Mouse (Mus musculus): Measurements from ENCODE around the gene Als2cr12. TPM values are rescaled to one million over a fixed set of nuclear protein-coding genes. Genes with fewer than 3 reads are reported as not detected.
"Not testable (repeated sequence)": the region's sequence is repeated elsewhere in the genome, so short reads cannot be mapped to it uniquely, and the experiment has no call there.

Als2cr12 gene
- polyA plus RNA-seq, 1 experiment from 2014 or later: not detected

DNA sequence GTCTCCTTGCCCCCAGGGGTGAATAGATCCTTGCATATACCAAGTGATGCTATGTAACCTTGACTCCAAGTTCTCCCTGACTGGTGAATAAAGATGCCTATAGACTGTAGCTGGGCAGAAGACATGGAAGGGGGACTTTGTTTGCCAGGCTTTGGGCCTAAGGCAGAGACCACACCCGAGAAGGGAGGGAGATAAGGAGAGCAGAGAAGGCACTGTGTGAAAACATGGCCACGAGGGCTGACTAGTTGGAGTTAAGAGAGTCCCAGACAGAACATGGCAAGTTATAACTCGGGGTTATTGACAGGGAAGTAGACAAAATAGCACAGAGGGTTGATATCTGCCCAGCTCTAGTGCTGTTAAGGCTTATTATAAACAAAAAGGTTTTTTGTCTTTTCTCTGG lies 4.2 kb upstream of the Als2cr12 start:
- Histone ChIP-seq H3K9ac (replicated peaks) (no peak overlapping the region), H3K36me3 (no peaks in the 10 kb centered on the region), H3K4me1 (no peaks in the 10 kb centered on the region), H3K27me3 (no peaks in the 10 kb centered on the region), H3K4me3 (no peak overlapping the region), H3K9me3 (no peaks in the 10 kb centered on the region), H3K27ac (replicated peaks) (no peak overlapping the region), H3K4me2 (replicated peaks) (no peak overlapping the region)
- 72% methylated on average over 3 of the region's 3 CpGs for WGBS
- ATAC-seq (ENCODE audit: low FRiP score, low read depth): no peak

- WGBS: 90% methylated on average over 4 of the region's 4 CpGs
- no peaks in the 10 kb centered on the region for H3K9me3 ChIP-seq
- no peaks in the 10 kb centered on the region for H3K36me3 ChIP-seq
- no peak for ATAC-seq (ENCODE audit: low FRiP score, low read depth)
- H3K9ac ChIP-seq (replicated peaks): no peak overlapping the region
- no peak overlapping the region for H3K4me2 ChIP-seq (replicated peaks)
- H3K27ac ChIP-seq (replicated peaks): no peak overlapping the region
- no peaks in the 10 kb centered on the region for H3K27me3 ChIP-seq
- H3K4me1 ChIP-seq: no peaks in the 10 kb centered on the region
- no peak overlapping the region for H3K4me3 ChIP-seq
Observed at GRCm38 (mm10) chr1:58698781-58699180, 3.0 kb upstream of the Als2cr12 start.

DNA sequence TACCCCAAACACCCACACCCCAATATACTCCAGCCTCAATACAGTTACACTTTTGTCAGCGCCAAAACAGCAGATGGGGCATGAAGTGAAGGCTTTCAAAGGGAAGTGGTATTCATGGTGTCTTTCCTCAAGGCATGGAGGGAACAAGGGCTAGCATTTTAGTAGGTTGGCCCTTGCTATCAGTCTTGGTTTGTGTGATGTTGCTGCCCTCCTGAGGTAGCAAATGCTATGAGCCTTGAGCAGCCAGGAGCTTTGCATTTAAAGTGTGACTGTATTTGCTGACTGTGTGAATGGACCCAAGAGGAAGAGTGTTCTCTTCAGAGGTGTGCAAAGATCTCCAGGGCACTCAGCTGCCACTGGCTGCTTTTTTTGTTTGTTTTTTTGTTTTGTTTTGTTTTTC lies 1.8 kb upstream of the Als2cr12 start:
- not testable (repeated sequence) for H3K4me2 ChIP-seq (replicated peaks); H3K27me3 ChIP-seq; H3K4me1 ChIP-seq; H3K4me3 ChIP-seq; H3K9me3 ChIP-seq; H3K27ac ChIP-seq (replicated peaks); ATAC-seq (ENCODE audit: low FRiP score, low read depth); H3K9ac ChIP-seq (replicated peaks); H3K36me3 ChIP-seq
- 71% methylated on average over 1 of the region's 1 CpGs for WGBS

- H3K9me3 ChIP-seq: no peaks in the 10 kb centered on the region
- no peak overlapping the region for H3K9ac ChIP-seq (replicated peaks)
- H3K4me1 ChIP-seq: no peaks in the 10 kb centered on the region
- no peak overlapping the region for H3K27ac ChIP-seq (replicated peaks)
- H3K4me2 ChIP-seq (replicated peaks): no peak overlapping the region
- H3K4me3 ChIP-seq: no peak overlapping the region
- no peaks in the 10 kb centered on the region for H3K36me3 ChIP-seq
- ATAC-seq (ENCODE audit: low FRiP score, low read depth): no peak
- WGBS: 77% methylated on average over 1 of the region's 1 CpGs
- H3K27me3 ChIP-seq: no peaks in the 10 kb centered on the region
Observed at GRCm38 (mm10) chr1:58693696-58694095, 2.1 kb downstream of the Als2cr12 start.

- H3K36me3 ChIP-seq; H3K4me1 ChIP-seq; H3K9ac ChIP-seq (replicated peaks); H3K4me2 ChIP-seq (replicated peaks); H3K27me3 ChIP-seq; H3K4me3 ChIP-seq; ATAC-seq (ENCODE audit: low FRiP score, low read depth); H3K9me3 ChIP-seq; H3K27ac ChIP-seq (replicated peaks): not testable (repeated sequence)
- 85% methylated on average over 1 of the region's 1 CpGs for WGBS
Observed at GRCm38 (mm10) chr1:58691718-58692117, 4.1 kb downstream of the Als2cr12 start.

DNA sequence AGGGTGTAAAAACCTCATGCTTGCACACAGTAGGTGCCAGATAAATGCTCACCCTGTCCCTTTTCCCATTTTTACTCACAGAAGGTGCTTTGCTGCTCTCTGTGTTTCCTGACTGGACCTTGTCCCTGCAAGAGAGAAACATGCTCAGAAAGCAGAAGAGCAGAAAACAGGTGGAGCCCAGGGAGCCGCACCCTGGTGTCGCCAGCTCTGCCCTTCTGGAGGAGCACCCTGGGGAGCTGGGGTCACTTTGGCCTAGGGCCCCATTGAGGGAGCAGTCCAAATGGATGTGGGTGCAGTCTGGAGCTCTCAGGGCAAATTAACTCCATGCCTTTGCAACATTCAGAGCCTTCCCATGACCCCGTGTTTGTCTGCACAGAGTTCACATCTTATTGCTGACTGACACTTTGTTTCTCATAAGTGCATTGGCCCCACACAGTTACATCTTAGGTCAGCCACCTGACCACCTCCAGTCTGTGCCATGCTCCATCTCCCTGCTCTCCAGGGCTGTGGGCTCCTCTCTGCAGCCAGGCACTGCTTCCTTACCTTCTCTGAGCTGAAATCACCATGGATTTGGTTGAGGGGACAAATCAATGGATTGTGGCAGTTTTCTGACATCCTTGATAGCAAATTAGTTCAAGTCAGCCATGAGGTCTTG lies 4.8 kb downstream of the Als2cr12 start:
- not testable (repeated sequence) for H3K4me1 ChIP-seq; H3K27ac ChIP-seq (replicated peaks); ATAC-seq (ENCODE audit: low FRiP score, low read depth); H3K9ac ChIP-seq (replicated peaks); H3K27me3 ChIP-seq; H3K4me2 ChIP-seq (replicated peaks); H3K4me3 ChIP-seq; H3K36me3 ChIP-seq; H3K9me3 ChIP-seq
- 64% methylated on average over 3 of the region's 3 CpGs for WGBS

DNA sequence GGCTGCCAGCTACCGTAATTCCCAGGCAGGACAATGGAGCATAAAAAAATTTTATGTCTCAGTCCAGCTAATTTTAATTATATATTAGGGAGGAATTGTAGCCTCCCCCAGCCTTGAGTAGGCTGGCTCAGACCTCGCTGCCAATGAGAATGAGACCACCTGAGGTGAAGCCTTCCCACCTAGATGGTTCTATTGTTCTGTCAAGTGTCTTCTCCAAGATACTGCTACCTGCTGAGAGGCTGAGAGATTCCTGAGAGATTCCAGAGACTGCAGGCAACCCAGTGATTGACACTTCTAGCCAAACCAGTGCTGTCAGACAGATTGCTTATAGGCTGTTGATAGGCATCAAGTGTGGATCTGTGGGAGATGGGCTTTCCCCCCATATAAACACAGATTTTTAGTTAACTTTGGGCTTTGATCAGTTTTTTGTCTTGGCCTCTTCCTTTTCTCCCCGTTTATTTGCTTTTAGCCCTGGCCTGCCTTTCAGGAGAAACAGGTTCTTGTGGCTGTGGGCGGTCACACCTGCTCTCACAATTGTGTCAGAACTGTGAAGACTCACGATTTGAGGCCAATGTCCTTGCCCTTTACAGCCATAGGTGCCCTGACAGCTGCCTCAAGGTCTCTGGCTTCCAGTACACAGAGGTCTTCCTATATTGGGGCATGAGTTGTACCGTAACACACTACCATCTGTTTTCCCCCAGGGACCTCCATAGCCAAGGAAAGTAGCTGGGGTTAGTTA lies 5.6 kb downstream of the Als2cr12 start:
- Histone ChIP-seq H3K36me3 (no peaks in the 10 kb centered on the region), H3K9me3 (no peaks in the 10 kb centered on the region), H3K27ac (replicated peaks) (no peak overlapping the region), H3K4me2 (replicated peaks) (no peak overlapping the region), H3K27me3 (no peaks in the 10 kb centered on the region), H3K4me3 (no peak overlapping the region), H3K9ac (replicated peaks) (no peak overlapping the region), H3K4me1 (no peaks in the 10 kb centered on the region)
- no peak for ATAC-seq (ENCODE audit: low FRiP score, low read depth)
- 72% methylated on average over 6 of the region's 6 CpGs for WGBS

DNA sequence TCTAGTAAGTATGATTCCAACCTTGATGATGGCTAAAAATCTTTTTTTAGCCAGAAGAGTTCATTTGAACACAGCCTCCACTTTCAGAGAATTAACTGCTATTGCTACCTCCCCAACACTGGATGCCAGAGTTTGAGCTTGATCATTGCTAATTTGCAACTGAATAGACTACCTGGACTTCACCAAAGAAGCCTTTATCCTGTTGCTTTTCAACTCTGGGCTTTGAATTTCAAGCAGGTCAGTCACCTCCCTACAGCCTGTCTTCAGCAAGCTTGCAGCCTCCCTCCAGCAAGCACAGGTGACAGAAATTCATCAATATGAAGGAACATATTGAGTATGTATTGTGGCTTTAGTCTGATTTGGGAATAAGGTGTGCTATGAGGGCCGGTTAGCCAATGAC lies 6.4 kb downstream of the Als2cr12 start:
- Histone ChIP-seq H3K9me3 (no peaks in the 10 kb centered on the region), H3K4me3 (no peak overlapping the region), H3K4me2 (replicated peaks) (no peak overlapping the region), H3K27me3 (no peaks in the 10 kb centered on the region), H3K9ac (replicated peaks) (no peak overlapping the region), H3K27ac (replicated peaks) (no peak overlapping the region), H3K36me3 (no peaks in the 10 kb centered on the region), H3K4me1 (no peaks in the 10 kb centered on the region)
- ATAC-seq (ENCODE audit: low FRiP score, low read depth): no peak
- WGBS: 75% methylated on average over 1 of the region's 1 CpGs

DNA sequence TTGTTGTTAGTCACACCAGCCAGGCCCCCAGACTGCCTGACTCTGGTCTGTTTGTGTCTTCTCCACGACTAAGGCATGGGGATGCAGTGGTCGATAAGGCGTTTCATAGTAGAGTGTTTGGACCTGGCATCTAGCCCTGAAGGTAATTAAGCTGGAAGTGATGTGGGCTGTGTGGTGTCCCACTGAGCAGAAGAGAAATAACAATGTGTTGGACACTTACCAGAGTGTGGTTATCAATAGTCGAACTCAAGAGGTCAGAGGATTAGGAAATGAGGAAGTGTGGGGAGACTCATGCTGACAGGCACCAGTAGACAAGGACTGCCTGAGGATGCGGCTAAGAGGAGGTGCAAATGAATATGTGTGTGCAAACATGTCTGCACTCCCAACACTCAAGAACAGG lies 17.4 kb downstream of the Als2cr12 start:
- 85% methylated on average over 5 of the region's 5 CpGs for WGBS
- H3K9ac ChIP-seq (replicated peaks); H3K4me3 ChIP-seq; H3K27ac ChIP-seq (replicated peaks); ATAC-seq (ENCODE audit: low FRiP score, low read depth); H3K4me1 ChIP-seq; H3K36me3 ChIP-seq; H3K4me2 ChIP-seq (replicated peaks); H3K27me3 ChIP-seq; H3K9me3 ChIP-seq: not testable (repeated sequence)

- Histone ChIP-seq H3K9ac (replicated peaks) (no peak overlapping the region), H3K9me3 (no peaks in the 10 kb centered on the region), H3K4me2 (replicated peaks) (no peak overlapping the region), H3K4me3 (no peak overlapping the region), H3K27me3 (no peaks in the 10 kb centered on the region), H3K27ac (replicated peaks) (no peak overlapping the region), H3K36me3 (no peaks in the 10 kb centered on the region), H3K4me1 (no peaks in the 10 kb centered on the region)
- ATAC-seq (ENCODE audit: low FRiP score, low read depth): no peak
- 89% methylated on average over 1 of the region's 1 CpGs for WGBS
Observed at GRCm38 (mm10) chr1:58677575-58677974, 18.2 kb downstream of the Als2cr12 start.

- Histone ChIP-seq H3K36me3 (no peaks in the 10 kb centered on the region), H3K4me1 (no peaks in the 10 kb centered on the region), H3K9ac (replicated peaks) (no peak overlapping the region), H3K4me3 (no peak overlapping the region), H3K27ac (replicated peaks) (no peak overlapping the region), H3K27me3 (no peaks in the 10 kb centered on the region), H3K4me2 (replicated peaks) (no peak overlapping the region), H3K9me3 (no peaks in the 10 kb centered on the region)
- ATAC-seq (ENCODE audit: low FRiP score, low read depth): no peak
- WGBS: 89% methylated on average over 3 of the region's 3 CpGs
Observed at GRCm38 (mm10) chr1:58675011-58675410, 20.8 kb downstream of the Als2cr12 start.

- Histone ChIP-seq H3K27ac (replicated peaks) (no peak overlapping the region), H3K27me3 (no peaks in the 10 kb centered on the region), H3K4me2 (replicated peaks) (no peak overlapping the region), H3K36me3 (no peaks in the 10 kb centered on the region), H3K9ac (replicated peaks) (no peak overlapping the region), H3K4me3 (no peak overlapping the region), H3K9me3 (no peaks in the 10 kb centered on the region), H3K4me1 (no peaks in the 10 kb centered on the region)
- 90% methylated on average over 2 of the region's 2 CpGs for WGBS
- no peak for ATAC-seq (ENCODE audit: low FRiP score, low read depth)
Observed at GRCm38 (mm10) chr1:58672116-58672515, 23.7 kb downstream of the Als2cr12 start.

- H3K27me3 ChIP-seq; H3K4me1 ChIP-seq; H3K4me2 ChIP-seq (replicated peaks); H3K36me3 ChIP-seq; H3K27ac ChIP-seq (replicated peaks); H3K9me3 ChIP-seq; H3K9ac ChIP-seq (replicated peaks); ATAC-seq (ENCODE audit: low FRiP score, low read depth); H3K4me3 ChIP-seq: not testable (repeated sequence)
- 89% methylated on average over 3 of the region's 3 CpGs for WGBS
Observed at GRCm38 (mm10) chr1:58669635-58670034, 26.2 kb downstream of the Als2cr12 start.

Measured in midbrain, embryonic 12.5 days (tissue).